Mouse (Mus musculus) c-Kit-negative CD71-positive TER-119-positive erythroid progenitor cells, embryonic 14.5 days (primary cell): ENCODE results near the gene Tnfrsf12a.
A peak's percentile ranks its signal among the peaks of the same experiment; 100 is the strongest.

Source experiments
- DNase-seq: peaks from one replicate; pipeline ENCODE4 v3.0.0-alpha.2; 2013; ENCODE audit warnings: low read depth, low spot score

Tnfrsf12a gene

DNA sequence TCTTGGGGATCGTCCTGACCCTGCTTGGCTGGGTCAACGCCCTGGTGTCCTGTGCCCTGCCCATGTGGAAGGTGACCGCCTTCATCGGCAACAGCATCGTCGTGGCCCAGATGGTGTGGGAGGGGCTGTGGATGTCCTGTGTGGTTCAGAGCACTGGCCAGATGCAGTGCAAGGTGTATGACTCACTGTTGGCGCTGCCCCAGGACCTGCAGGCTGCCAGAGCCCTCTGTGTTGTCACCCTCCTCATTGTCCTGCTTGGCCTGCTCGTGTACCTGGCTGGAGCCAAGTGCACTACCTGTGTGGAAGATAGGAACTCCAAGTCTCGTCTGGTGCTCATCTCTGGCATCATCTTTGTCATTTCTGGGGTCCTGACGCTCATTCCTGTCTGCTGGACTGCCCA lies 3.8 kb upstream of the Tnfrsf12a start:
- no peak for DNase-seq

DNA sequence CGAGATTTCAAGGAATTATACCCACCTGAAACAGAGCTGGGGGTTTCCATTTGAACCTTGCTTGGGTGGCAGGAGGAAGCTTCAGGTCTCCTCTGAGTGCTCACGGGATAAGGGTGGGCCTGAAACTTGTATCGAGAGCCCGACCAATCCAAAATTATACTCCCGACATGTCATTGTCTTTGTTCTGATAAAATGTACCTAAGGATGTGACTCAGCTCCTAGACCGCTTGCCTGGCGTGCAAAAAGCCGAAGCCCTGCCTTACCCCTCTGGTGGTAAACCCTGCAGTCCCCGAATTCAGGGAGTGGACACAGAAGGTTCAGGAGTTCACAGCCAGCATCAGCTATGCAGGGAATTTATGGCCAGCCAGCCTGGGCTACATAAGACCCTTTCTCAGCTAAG lies 3.1 kb upstream of the Tnfrsf12a start:
- DNase-seq: no peak

DNA sequence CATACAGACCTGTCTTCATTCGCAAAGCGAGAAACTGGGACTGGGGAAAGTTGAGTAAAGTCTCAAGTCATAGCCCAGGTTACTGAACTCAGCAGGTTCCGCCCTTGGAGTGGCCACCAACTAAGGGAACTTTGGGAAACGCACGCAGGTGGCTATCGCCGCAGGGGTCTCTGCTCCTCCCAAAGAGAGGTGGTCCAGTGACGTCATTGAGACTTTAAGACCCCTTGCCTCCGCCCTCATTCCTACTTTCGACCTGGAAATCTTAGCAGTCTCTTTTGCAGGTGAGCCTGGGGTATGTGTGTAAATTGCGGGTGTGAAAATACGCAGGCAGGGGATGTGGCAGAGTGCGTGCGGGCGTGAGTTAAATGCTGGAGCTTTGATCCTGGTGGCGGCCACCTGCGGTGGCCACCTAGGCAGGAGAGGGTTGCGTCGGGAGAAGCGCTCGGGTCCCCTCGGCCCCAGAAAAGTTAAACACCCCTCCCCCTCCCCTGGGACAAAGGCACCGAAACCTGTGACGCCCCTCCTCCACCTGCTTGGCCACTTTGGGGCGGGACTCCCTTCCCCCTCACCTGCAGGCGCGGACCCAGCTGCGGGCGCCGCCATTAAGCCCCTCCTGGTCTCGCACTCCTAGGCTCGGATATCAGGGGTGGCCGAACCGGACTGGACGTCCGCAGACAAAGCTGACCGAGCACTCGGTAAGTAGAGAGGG lies 2.0 kb upstream of the Tnfrsf12a start, which contains the start of gene Cldn6:
Gene Cldn6, plus strand, starts transcription at position 123 of the 709 bp plus-strand sequence.
- DNase-seq: no peak

DNA sequence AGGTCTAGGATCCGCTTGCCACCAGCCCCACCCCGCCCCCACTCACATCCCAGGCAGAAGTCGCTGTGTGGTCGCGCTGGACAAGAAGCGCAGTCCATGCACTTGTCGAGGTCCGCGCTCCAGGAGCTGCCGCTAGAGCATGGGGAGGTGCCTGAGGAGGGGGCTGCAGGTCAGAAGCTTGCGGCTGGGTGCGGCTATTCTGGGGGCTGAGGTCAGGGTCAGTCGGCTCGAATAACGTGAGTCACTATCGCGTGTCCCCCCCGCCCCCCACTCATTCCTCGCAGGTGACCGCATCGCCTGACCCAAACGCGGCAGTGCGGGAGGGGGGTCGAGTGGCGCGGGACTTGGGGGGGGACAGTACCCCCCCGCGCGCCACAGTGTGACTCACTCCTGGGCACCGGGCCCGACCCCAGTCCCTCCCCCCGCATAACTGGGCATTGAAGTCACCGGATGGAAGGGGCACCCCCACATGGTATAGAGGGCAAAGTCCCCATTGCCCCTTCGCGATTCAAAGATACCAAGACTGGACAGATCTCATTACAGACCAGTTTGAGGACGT lies 716 bp downstream of the Tnfrsf12a start:
- DNase-seq: no peak

DNA sequence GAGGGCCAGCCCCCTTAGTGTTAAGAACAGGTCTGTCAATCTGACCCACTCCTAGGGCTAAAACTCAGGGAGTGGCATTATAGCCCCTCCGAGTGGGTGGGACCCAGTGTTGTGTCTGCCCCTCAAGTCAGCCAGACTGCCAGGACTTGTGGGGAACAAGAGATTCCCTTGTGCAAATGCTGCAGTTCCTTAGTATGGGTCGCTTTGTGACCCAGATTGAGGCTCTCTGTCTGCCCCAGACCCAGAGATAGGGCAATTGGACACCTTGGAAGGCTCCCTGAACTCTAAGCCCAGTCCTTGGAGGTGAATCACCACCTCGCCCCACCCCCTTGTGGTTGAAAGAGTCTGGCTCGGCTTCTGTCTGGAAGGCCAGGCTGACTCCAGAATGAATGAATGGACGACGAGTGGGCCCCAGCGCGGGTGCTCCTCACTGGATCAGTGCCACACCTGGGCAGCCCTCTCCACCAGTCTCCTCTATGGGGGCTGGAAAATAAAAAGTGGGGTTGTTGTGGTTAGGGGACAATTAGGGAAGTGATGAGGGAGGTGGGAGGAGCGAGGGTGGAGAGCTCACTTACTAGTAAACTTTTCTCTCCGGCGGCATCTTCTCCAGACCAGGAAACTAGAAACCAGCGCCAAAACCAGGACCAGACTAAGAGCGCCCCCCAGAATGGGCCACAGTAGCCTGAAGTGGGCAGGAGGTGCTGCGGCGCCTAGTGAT lies 1.5 kb downstream of the Tnfrsf12a start:
- DNase-seq: no peak

DNA sequence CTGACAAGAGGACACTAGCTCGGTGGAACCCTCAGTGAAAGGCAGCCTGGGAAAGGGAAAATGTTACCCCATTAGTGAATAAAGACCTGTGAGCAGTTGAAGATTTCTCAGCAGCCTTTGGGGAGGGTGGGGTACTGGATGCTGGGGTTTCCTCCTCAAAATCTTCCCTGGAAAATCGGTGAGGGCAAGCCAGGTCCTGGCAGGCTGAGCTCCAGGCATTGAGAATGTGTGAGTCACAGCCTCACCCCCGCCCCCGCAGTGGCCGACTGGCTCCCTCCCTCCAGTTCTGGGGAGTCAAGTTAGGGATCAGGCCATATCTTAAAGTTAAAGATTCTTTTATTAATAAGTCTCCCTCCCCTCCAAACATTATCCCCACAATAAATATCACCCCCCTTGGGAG lies 2.1 kb downstream of the Tnfrsf12a start:
- DNase-seq: no peak

DNA sequence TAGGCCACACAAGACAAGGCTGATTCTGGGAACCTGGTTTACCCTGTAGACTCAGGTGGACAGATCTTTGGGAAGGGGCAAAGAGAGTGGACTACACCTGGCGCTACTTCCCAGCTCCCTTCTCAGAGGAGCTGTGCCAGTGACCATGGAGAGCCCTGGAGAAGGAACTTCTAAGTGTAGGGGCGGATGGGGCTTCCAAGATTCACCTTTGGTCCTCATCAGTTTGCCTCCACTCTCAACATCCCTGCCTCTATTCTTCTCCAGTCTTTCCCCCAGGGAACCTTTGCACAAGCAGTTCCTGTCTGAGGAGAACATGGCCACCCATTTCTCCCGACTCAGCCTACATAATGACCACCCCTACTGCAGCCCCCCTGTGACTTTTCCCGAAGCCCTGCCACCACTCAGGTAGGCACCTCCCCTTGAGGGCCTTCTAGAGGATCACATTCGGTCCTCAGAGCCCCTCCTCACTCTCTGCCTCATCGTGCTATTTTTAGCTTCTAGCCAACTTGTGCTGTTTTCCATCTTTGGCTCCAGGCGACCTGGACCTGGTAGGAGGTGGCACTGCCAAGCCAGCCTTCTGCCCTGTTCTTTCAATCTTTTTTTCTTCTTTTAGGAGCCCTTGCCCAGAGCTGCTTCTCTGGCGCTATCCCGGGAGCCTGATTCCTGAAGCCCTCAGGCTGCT lies 2.9 kb downstream of the Tnfrsf12a start:
- DNase-seq: no peak

DNA sequence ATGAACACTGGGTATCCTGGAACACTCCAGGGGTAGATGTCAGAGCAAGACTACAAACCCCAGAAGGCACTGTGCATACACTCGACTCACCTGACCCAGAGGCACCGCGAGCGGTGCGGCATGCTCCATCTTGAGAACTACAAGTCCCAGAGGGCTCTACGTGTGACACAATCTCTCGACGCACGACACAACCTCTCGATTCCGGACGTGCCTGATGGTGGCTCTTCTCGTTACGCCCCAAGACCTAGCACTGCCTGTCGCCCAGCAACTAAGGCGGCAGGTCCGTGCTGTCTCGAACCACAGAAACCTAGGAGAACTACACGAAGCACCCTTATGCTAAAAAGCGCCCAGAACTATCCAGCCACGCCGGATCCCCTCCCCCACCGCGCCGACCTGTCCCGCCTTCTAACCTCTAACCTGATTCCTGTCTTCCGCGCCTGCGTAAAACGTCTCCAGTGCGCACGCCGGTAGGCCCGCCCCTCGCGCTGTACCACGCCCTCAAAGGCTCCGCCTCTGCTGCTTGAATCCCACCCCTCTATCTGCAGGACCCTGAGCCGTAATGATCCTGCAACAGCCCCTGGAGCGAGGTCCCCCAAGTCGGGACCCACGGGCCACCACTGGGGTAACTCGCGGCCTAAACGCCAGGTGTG lies 3.7 kb downstream of the Tnfrsf12a start, which contains the start of the genes Hcfc1r1 and Thoc6:
Gene Hcfc1r1, plus strand, starts transcription at position 173 of the 650 bp plus-strand sequence.
Gene Thoc6, minus strand, starts transcription at position 459 of the 650 bp plus-strand sequence.
- peak; percentile 75 for DNase-seq

DNA sequence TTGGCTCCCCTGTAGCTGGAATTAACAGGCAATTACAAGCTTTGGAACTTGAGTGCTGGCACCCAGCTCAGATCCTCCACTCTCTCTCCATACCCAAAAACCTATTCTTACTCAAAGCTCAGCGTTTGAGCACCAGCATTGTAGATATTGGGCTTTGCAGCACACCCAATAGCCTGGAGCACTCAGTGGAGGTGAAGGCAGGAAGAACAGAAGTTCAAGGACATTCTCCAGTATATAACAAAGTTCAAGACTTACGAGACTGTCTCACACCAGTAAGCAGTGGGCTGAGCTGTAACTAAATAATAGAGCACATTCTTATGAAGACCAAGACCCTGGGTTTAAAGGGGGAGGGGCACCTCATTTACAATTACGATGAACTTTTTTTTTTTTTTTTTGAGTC lies 4.5 kb downstream of the Tnfrsf12a start:
- no peak for DNase-seq

DNA sequence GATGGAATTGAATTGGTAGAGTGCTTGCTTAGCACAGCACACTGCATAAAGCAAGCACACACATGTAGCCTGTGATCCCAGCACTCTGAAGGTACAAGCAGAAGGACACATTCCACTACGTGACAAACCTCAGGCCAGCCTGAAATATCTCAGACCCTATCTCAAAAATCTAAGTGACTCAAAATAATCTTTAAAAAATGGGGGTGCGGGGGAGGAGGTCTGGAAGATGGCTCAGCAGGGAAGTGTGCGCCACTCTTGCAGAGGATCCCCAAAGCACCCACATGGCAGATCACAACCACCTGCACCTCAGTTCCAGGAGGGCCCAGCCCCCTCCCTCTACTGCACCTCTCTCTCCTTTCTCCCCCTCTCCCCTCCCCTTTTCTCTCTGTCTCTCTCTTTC lies 5.7 kb downstream of the Tnfrsf12a start:
- no peak for DNase-seq

DNA sequence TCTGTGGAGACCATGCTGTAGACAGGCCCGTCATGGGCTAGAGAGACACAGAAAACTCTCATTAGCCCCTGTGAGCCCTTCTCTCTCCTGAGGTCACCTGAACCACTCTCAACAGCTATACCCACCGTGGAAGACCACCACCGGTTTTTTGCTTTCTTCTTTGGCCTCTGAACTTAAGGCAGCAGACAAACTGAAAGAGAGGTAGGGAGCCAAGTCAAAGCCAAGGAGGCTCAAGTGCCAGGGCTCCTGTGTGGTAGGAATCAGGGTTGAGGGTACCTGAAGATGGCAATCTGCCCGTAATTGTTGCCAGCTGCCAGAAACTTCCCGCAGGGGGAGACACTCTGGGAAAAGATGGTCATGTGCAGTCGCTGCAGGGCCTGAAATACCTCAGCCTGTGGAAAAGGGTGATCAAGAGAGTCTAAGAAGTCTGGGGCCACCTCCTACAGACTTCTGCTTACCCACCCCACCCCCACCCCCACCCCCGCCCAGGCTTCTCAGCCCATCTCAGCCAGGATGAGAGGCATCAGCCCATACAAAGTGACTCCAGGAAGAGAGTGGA lies 6.7 kb downstream of the Tnfrsf12a start:
- DNase-seq: no peak

DNA sequence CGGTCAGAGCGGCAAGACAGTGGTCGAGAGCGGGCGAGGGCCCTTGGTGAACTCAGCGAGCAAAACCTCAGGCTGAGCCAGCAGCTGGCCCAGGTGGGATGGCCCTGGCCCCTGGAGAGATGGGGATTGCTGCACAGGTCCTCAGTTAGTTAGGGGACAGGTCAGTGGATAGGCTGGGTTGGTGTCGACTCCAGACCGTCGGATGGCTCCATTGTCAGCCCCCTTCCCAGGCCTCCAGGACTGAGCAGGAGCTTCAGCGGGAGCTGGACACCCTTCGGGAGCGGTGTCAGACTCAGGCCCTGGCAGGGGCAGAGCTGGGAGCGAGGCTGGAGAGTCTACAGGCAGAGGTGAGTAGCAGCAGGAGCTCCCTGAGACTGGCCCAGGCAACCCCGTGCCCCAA lies 11.8 kb downstream of the Tnfrsf12a start:
- DNase-seq: no peak

DNA sequence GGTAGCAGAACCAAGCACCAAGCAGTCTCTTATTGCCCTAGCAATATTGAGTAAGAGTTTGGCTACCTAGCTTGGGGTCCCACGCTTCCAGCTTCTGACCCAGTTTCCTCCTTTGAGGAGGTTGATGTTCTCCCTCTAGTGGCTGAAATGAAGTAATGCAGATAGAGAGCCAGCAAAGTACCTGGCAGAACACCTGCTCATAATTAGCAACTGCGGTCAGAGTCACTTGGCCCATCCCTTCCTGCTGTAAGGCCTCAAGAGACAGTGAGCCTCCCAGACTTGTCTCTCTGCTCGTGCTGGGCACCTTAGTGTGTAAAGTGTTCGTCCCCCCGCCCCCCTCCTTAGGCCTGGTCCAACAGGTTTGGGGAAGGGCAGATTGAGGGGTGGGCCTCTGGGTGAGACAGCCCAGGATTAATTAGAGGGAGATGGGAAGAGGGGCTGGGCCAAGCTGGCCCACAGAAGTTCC lies 12.7 kb downstream of the Tnfrsf12a start:
- DNase-seq: peak; percentile 19

DNA sequence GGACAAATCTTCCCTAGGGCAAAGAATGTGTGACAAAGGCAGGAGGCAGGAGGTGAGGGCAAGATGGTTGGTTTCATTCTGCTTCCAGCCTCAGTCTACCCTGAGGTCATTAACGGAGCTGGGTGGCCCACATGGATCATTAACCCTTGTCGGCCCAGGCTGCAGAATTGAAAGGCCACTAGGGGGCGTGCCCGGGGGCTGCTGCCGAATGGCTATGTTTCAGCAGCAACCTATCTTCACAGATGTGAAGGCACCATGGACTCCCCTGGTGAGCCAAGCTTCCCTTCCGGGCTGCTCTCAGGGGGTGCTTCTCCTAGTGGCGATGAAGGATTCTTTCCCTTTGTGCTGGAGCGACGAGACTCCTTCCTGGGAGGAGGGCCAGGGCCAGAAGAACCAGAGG lies 15.7 kb downstream of the Tnfrsf12a start:
- DNase-seq: no peak

DNA sequence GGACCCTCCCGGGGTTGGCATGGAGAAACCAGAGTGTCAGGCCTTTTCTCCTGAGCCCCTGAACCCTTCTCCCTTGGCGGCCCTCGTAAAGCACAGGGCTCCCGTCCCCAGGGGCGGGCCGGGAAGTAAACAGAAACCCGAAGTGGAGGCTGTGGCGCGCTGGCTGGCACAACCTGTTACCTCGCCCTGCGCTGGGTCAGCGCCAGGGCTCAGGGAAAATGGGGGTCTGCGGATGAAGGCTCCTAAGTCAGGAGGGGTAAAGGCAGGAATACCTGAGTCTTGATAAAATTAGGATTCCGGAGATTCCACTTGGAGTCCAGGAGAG lies 16.4 kb downstream of the Tnfrsf12a start:
- no peak for DNase-seq

DNA sequence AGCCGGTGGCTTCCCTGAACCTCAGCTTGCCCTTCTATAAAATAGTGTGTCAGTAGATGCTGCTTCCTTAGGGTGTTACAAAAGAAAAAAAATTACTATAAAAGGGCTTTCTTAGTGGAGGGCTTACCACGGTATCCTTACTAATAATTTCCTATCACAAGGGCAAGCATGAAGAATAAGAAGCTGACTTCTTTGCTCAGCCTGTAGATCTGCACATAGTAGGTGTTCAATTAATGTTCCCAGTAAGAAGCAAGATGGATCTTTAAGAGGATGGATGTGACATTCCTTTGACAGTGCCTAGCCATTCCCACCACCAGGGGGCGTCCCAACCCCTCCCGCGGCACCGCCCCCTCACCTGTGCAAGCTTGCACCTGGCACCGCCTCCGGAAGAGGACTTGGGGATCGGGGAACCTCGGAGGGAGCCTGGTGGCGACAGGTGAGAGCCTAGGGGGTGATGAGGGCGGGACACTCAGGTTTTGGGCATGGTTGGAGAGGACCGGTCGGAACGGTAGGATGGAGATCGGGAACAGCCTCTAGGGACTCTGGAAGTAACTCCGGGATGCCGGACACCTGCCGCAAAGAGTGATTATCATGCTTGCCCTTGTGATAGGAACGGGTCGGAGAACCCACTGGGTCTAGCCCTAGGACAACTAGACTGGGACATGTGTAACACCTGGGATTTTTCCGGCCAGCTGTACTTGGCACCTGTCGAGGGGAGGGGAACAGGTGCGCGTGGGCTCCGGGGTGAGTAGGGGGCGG lies 17.0 kb downstream of the Tnfrsf12a start, which contains the start of gene Bicdl2:
Gene Bicdl2, plus strand, starts transcription at position 390 of the 759 bp plus-strand sequence.
- no peak for DNase-seq

DNA sequence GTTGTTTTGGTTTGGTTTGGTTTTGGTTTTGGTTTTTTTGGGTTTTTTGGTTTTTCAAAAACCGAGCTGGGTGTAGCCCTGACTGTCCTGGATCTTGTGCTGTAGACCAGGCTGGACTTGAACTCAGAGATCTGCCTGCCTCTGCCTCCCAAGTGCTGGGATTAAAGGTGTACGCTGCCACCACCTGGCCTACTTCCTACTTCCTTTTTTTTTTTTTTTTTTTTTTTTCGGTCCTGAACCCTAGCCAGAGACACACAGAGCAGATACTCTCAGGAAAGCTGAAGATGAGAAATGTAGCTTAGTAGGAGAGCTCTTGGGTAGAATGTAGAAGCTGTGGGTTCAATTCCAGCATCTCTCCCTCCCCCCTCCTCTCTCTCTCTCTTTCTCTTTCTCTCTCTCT lies 18.8 kb downstream of the Tnfrsf12a start:
- DNase-seq: no peak

DNA sequence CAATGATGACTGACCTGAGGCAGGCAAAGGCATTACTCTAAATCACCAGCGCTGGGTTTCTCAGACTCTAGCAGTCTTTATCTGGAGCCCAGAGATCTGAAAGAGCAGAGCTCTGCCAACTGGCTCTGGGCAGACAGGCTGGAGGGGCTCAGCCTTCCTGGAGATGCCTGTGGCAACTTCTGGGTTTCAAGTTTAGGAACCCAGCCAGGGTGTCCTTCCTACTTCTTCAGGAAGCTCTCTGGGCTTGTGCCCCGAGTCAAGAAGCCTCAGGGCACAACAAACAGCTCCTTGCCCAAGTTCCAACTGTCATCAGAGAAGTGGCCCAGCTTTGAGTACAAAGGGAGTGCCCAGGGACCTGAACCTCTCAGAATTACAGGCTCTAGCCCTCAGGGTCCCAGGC lies 22.9 kb downstream of the Tnfrsf12a start:
- no peak for DNase-seq

DNA sequence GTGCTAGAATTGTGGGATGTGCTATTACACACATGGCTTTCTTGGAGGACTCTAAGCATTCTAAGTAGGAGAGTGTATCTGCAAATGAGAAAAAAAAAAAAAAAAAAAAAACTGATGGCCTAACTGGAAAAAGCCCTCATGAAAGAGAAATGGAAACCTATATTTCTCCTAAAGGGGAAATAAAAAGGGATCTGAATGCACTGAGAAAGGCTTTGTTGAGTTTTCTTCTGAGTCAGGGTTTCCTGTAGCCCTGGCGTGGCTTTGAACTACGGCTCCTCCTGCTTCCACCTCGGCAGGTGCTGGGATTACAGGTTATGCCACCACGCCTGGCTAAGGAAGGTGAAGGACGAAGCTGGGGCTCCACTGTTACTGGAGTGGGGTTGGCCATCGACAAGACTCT lies 23.3 kb downstream of the Tnfrsf12a start:
- DNase-seq: no peak

DNA sequence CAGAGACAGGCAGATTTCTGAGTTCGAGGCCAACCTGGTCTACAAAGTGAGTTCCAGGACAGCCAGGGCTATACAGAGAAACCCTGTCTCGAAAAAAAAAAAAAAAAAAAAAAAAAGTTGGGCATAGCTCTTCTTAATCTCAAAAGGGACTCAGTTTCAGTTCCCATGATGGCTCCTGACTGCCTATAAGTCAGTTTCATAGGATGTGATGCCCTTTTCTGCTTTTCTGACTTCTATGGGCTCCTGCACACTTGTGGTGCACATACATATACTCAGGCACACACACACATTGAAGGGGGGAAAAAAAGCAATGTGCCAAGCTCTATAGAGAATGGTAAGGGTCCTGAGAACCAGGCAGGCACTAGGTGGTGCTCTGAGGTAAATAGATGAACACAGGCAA lies 23.9 kb downstream of the Tnfrsf12a start:
- DNase-seq: no peak

DNA sequence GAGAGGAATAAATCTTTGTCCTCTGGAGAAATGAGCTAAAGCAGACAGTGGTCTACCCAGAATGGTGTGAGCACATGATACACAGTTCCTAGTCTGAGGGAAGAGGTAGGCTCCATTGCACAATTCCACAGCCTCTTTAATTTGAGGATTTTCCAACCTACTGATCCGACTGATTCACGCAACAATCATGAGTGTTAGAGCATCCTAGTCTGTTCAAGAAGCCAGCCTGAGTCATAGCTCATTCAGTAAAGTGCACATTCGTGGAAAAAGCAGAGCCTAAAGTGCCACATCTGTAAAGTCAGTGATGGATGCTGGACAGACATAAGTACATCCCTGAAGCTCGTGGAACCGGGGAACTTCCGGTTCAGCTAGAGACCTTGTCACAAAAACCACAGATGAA lies 25.9 kb downstream of the Tnfrsf12a start:
- DNase-seq: no peak
